Mouse (Mus musculus) forebrain, embryonic 12.5 days (tissue): ENCODE measurements around the gene Gm6763. TPM values are rescaled to one million over a fixed set of nuclear protein-coding genes. Genes with fewer than 3 reads are reported as not detected.
"Not testable (repeated sequence)": the region's sequence is repeated elsewhere in the genome, so short reads cannot be mapped to it uniquely, and the experiment has no call there.

Experiments
- ATAC-seq: fragments of 200-750 bp; cut with Nextera tagmentation; 2 replicates; pipeline ENCODE4 v1.8.0; 2017; ENCODE audit warnings: moderate TSS enrichment; ENCODE audit not compliant: low FRiP score
- H3K27ac ChIP-seq: fragments of 300-500 bp; sonication (generic); 2 replicates; pipeline ENCODE4 v1.5.1; 2016; ENCODE audit warnings: mild to moderate bottlenecking
- H3K27me3 ChIP-seq: fragments of 300-500 bp; sonication (generic); 2 replicates; pipeline ENCODE4 v1.6.1; 2016; ENCODE audit warnings: mild to moderate bottlenecking
- H3K36me3 ChIP-seq: fragments of 300-500 bp; sonication (generic); replicated peaks from 2 replicates; pipeline ENCODE4 v1.6.1; 2016; ENCODE audit warnings: mild to moderate bottlenecking
- H3K4me1 ChIP-seq: fragments of 300-500 bp; sonication (generic); 2 replicates; pipeline ENCODE4 v1.6.1; 2016
- H3K4me2 ChIP-seq: fragments of 300-500 bp; sonication (generic); 2 replicates; pipeline ENCODE4 v1.6.1; 2016; ENCODE audit warnings: mild to moderate bottlenecking, moderate library complexity
- H3K4me3 ChIP-seq: fragments of 300-500 bp; sonication (generic); replicated peaks from 2 replicates; pipeline ENCODE4 v1.5.1; 2016; ENCODE audit warnings: mild to moderate bottlenecking
- H3K9ac ChIP-seq: fragments of 300-500 bp; sonication (generic); 2 replicates; pipeline ENCODE4 v1.6.1; 2016; ENCODE audit warnings: mild to moderate bottlenecking
- H3K9me3 ChIP-seq: fragments of 300-500 bp; sonication (generic); 2 replicates; pipeline ENCODE4 v1.6.1; 2016
- WGBS: fragments of 180-500 bp; shearing (Covaris S2); methylation state at CpG from one replicate; pipeline ENCODE4 v1.1.7; 2016; 5-methylcytosine and 5-hydroxymethylcytosine counted together
- polyA plus RNA-seq: library from polyadenylated mRNA; unstranded; fragments of >200 nt; fragmentation: Nextera tagmentation; extraction: Ambion mirVana; gene quantifications from 2 replicates; pipeline ENCODE4 v1.2.1, GENCODE M21; 2016

Gm6763 gene
- not detected in 2 replicates for polyA plus RNA-seq

GRCm38 (mm10) chr10:104151197-104151596 lies at the start of gene Gm6763:
Gene Gm6763 (plus strand): TSS chr10:104151497.
- ATAC-seq: not testable (repeated sequence)

GRCm38 (mm10) chr10:104110044-104110443 lies 41.3 kb upstream of the Gm6763 start:
- Histone ChIP-seq H3K9me3 (no peaks in the 10 kb centered on the region), H3K4me3 (no peak overlapping the region), H3K4me1 (no peaks in the 10 kb centered on the region), H3K36me3 (no peaks in the 10 kb centered on the region), H3K9ac (no peak overlapping the region), H3K4me2 (no peak overlapping the region), H3K27ac (no peak overlapping the region), H3K27me3 (no peaks in the 10 kb centered on the region)
- 86% methylated on average over 3 of the region's 3 CpGs for WGBS
- no peak for ATAC-seq

More at GRCm38 (mm10) chr10:104151197-104151596, at the start of gene Gm6763:
- not testable (repeated sequence) for H3K4me3 ChIP-seq, H3K4me2 ChIP-seq, H3K9me3 ChIP-seq, H3K9ac ChIP-seq, H3K4me1 ChIP-seq, H3K27ac ChIP-seq, H3K36me3 ChIP-seq, H3K27me3 ChIP-seq
- no CpG with 5 or more reads among the region's 3 CpGs for WGBS

- no peak overlapping the region for H3K4me3 ChIP-seq
- H3K9me3 ChIP-seq: no peaks in the 10 kb centered on the region
- H3K27me3 ChIP-seq: no peaks in the 10 kb centered on the region
- 87% methylated on average over 2 of the region's 2 CpGs for WGBS
- H3K4me2 ChIP-seq: no peak overlapping the region
- no peak overlapping the region for H3K9ac ChIP-seq
- H3K27ac ChIP-seq: no peak overlapping the region
- H3K36me3 ChIP-seq: no peaks in the 10 kb centered on the region
- no peaks in the 10 kb centered on the region for H3K4me1 ChIP-seq
- ATAC-seq: no peak
Measured at GRCm38 (mm10) chr10:104118312-104118711, 33.0 kb upstream of the Gm6763 start.

GRCm38 (mm10) chr10:104142687-104143086 lies 8.6 kb upstream of the Gm6763 start, which contains the start of gene Gm21293:
Gene Gm21293 (plus strand): TSS chr10:104142987.
- not testable (repeated sequence) for H3K4me1 ChIP-seq, H3K27ac ChIP-seq, H3K36me3 ChIP-seq, H3K4me2 ChIP-seq, H3K4me3 ChIP-seq, H3K9me3 ChIP-seq, H3K9ac ChIP-seq, H3K27me3 ChIP-seq, ATAC-seq
- no CpG with 5 or more reads among the region's 3 CpGs for WGBS

- H3K4me3 ChIP-seq, H3K4me1 ChIP-seq, H3K4me2 ChIP-seq, H3K27ac ChIP-seq, H3K27me3 ChIP-seq, H3K9me3 ChIP-seq, H3K36me3 ChIP-seq, ATAC-seq, H3K9ac ChIP-seq: not testable (repeated sequence)
- no CpG with 5 or more reads among the region's 3 CpGs for WGBS
Measured at GRCm38 (mm10) chr10:104159706-104160105, 8.4 kb downstream of the Gm6763 start, which contains the start of gene Gm8764. Gene Gm8764 (plus strand): TSS chr10:104160006.

- not testable (repeated sequence) for H3K4me1 ChIP-seq, H3K27ac ChIP-seq, H3K4me3 ChIP-seq, H3K9ac ChIP-seq, H3K4me2 ChIP-seq, H3K27me3 ChIP-seq, ATAC-seq, H3K36me3 ChIP-seq, H3K9me3 ChIP-seq
- whole genome bisulfite sequencing: no CpG with 5 or more reads among the region's 3 CpGs
Measured at GRCm38 (mm10) chr10:104168215-104168614, 16.9 kb downstream of the Gm6763 start, which contains the start of gene Gm21304. Gene Gm21304 (plus strand): TSS chr10:104168515.

- not testable (repeated sequence) for ATAC-seq, H3K4me3 ChIP-seq, H3K27me3 ChIP-seq, H3K9ac ChIP-seq, H3K9me3 ChIP-seq, H3K4me1 ChIP-seq, H3K36me3 ChIP-seq, H3K4me2 ChIP-seq, H3K27ac ChIP-seq
- no CpG with 5 or more reads among the region's 3 CpGs for WGBS
Measured at GRCm38 (mm10) chr10:104176724-104177123, 25.4 kb downstream of the Gm6763 start, which contains the start of gene Gm21312. Gene Gm21312 (plus strand): TSS chr10:104177024.

GRCm38 (mm10) chr10:104185233-104185632 lies 33.9 kb downstream of the Gm6763 start, which contains the start of gene Gm20765:
Gene Gm20765 (plus strand): TSS chr10:104185533.
- H3K4me2 ChIP-seq, ATAC-seq, H3K4me3 ChIP-seq, H3K9me3 ChIP-seq, H3K36me3 ChIP-seq, H3K9ac ChIP-seq, H3K27me3 ChIP-seq, H3K27ac ChIP-seq, H3K4me1 ChIP-seq: not testable (repeated sequence)
- no CpG with 5 or more reads among the region's 3 CpGs for WGBS

- not testable (repeated sequence) for H3K9me3 ChIP-seq, H3K4me3 ChIP-seq, H3K4me1 ChIP-seq, H3K27ac ChIP-seq, H3K9ac ChIP-seq, H3K4me2 ChIP-seq, H3K36me3 ChIP-seq, ATAC-seq, H3K27me3 ChIP-seq
- no CpG with 5 or more reads among the region's 3 CpGs for WGBS
Measured at GRCm38 (mm10) chr10:104193742-104194141, 42.4 kb downstream of the Gm6763 start, which contains the start of gene Gm4340. Gene Gm4340 (plus strand): TSS chr10:104194042.

Other genes with a start within 250 kb of the Gm6763 start
- not detected in 2 replicates for gene Gm21293, start 8.5 kb upstream of the Gm6763 start, polyA plus RNA-seq
- not detected in 2 replicates for gene Gm8764, start 8.5 kb downstream of the Gm6763 start, polyA plus RNA-seq
- gene Gm21304, start 17.0 kb downstream of the Gm6763 start, polyA plus RNA-seq: not detected in 2 replicates
- not detected in 2 replicates for gene Gm21312, start 25.5 kb downstream of the Gm6763 start, polyA plus RNA-seq
- not detected in 2 replicates for gene Gm20765, start 34.0 kb downstream of the Gm6763 start, polyA plus RNA-seq
- gene Gm4340, start 42.5 kb downstream of the Gm6763 start, polyA plus RNA-seq: not detected in 2 replicates